Mouse (Mus musculus): ENCODE measurements at regions not wholly inside any gene's neighbourhood (a gene's known extent, or its start where the extent isn't known, plus 50 kb on each side); places are given as distances from the start of the nearest gene placed in this dataset.

- Histone ChIP-seq H3K4me2 (ENCODE audit: low read depth, low read length) (no peak overlapping the region), H3K4me1 (ENCODE audit: control insufficient read depth, insufficient read depth, low read length) (peaks cover 11% of the 10 kb centered on the region), H3K4me3 (replicated peaks; ENCODE audit: low read length) (no peak overlapping the region), H3K9ac (ENCODE audit: low read length) (no peak overlapping the region), H3K36me3 (ENCODE audit: control insufficient read depth, insufficient read depth, low read length) (no peaks in the 10 kb centered on the region), H3K27me3 (ENCODE audit: control insufficient read depth, insufficient read depth, low read length) (no peaks in the 10 kb centered on the region), H3K9me3 (replicated peaks; ENCODE audit: control insufficient read depth, low read length) (no peaks in the 10 kb centered on the region), H3K27ac (ENCODE audit: low read length) (no peak overlapping the region)
- no peak for ATAC-seq (ENCODE audit: insufficient read depth, low FRiP score)
- whole genome bisulfite sequencing = 83% methylated on average over 26 of the region's 26 CpGs
Observed at GRCm38 (mm10) chr9:115387471-115388360, 77.5 kb upstream of the Stt3b start.

- Histone ChIP-seq H3K4me2 (ENCODE audit: low read depth, low read length) (no peak overlapping the region), H3K36me3 (ENCODE audit: control insufficient read depth, insufficient read depth, low read length) (no peaks in the 10 kb centered on the region), H3K4me1 (ENCODE audit: control insufficient read depth, insufficient read depth, low read length) (peaks cover 11% of the 10 kb centered on the region), H3K9me3 (replicated peaks; ENCODE audit: control insufficient read depth, low read length) (no peaks in the 10 kb centered on the region), H3K4me3 (replicated peaks; ENCODE audit: low read length) (no peak overlapping the region), H3K27ac (ENCODE audit: low read length) (no peak overlapping the region), H3K27me3 (ENCODE audit: control insufficient read depth, insufficient read depth, low read length) (no peaks in the 10 kb centered on the region), H3K9ac (ENCODE audit: low read length) (no peak overlapping the region)
- no peak for ATAC-seq (ENCODE audit: insufficient read depth, low FRiP score)
- WGBS = 87% methylated on average over 11 of the region's 11 CpGs
Observed at GRCm38 (mm10) chr9:115388361-115388759, 78.1 kb upstream of the Stt3b start.

GRCm38 (mm10) chr9:115389082-115389481 lies 78.9 kb upstream of the Stt3b start:
- Histone ChIP-seq H3K36me3 (ENCODE audit: control insufficient read depth, insufficient read depth, low read length) (no peaks in the 10 kb centered on the region), H3K27me3 (ENCODE audit: control insufficient read depth, insufficient read depth, low read length) (no peaks in the 10 kb centered on the region), H3K4me3 (replicated peaks; ENCODE audit: low read length) (no peak overlapping the region), H3K4me1 (ENCODE audit: control insufficient read depth, insufficient read depth, low read length) (peaks cover 11% of the 10 kb centered on the region), H3K27ac (ENCODE audit: low read length) (no peak overlapping the region), H3K9me3 (replicated peaks; ENCODE audit: control insufficient read depth, low read length) (no peaks in the 10 kb centered on the region), H3K4me2 (ENCODE audit: low read depth, low read length) (no peak overlapping the region), H3K9ac (ENCODE audit: low read length) (no peak overlapping the region)
- 85% methylated on average over 2 of the region's 2 CpGs for WGBS
- no peak for ATAC-seq (ENCODE audit: insufficient read depth, low FRiP score)

- WGBS = 14% methylated on average over 11 of the region's 11 CpGs
- H3K36me3 ChIP-seq (ENCODE audit: control insufficient read depth, insufficient read depth, low read length) = no peaks in the 10 kb centered on the region
- H3K27ac ChIP-seq (ENCODE audit: low read length) = no peak overlapping the region
- H3K9ac ChIP-seq (ENCODE audit: low read length) = peak overlapping the region; percentile 41; the same call in 1 of the 2 replicates
- no peaks in the 10 kb centered on the region for H3K9me3 ChIP-seq (replicated peaks; ENCODE audit: control insufficient read depth, low read length)
- ATAC-seq (ENCODE audit: insufficient read depth, low FRiP score) = peak; percentile 84; the same call in 1 of the 2 replicates
- H3K27me3 ChIP-seq (ENCODE audit: control insufficient read depth, insufficient read depth, low read length) = no peaks in the 10 kb centered on the region
- H3K4me1 ChIP-seq (ENCODE audit: control insufficient read depth, insufficient read depth, low read length) = peaks cover 11% of the 10 kb centered on the region
- 0 out of 2 replicates have a peak overlapping the region, but pooled peaks have one; percentile 4 for H3K4me3 ChIP-seq (replicated peaks; ENCODE audit: low read length)
- peak overlapping the region; percentile 36 for H3K4me2 ChIP-seq (ENCODE audit: low read depth, low read length)
Observed at GRCm38 (mm10) chr9:115390880-115391281, 80.7 kb upstream of the Stt3b start.

- Histone ChIP-seq H3K27me3 (ENCODE audit: control insufficient read depth, insufficient read depth, low read length) (no peaks in the 10 kb centered on the region), H3K4me2 (ENCODE audit: low read depth, low read length) (no peak overlapping the region), H3K9ac (ENCODE audit: low read length) (no peak overlapping the region), H3K27ac (ENCODE audit: low read length) (no peak overlapping the region), H3K4me1 (ENCODE audit: control insufficient read depth, insufficient read depth, low read length) (peaks cover 11% of the 10 kb centered on the region), H3K4me3 (replicated peaks; ENCODE audit: low read length) (no peak overlapping the region), H3K9me3 (replicated peaks; ENCODE audit: control insufficient read depth, low read length) (peaks cover 6% of the 10 kb centered on the region; the same call in 1 of the 2 replicates), H3K36me3 (ENCODE audit: control insufficient read depth, insufficient read depth, low read length) (no peaks in the 10 kb centered on the region)
- no peak for ATAC-seq (ENCODE audit: insufficient read depth, low FRiP score)
- 90% methylated on average over 8 of the region's 8 CpGs for WGBS
Observed at GRCm38 (mm10) chr9:115395511-115395910, 85.3 kb upstream of the Stt3b start.

GRCm38 (mm10) chr9:115400461-115400860 lies 90.2 kb upstream of the Stt3b start:
- no peak overlapping the region for H3K9ac ChIP-seq (ENCODE audit: low read length)
- H3K4me3 ChIP-seq (replicated peaks; ENCODE audit: low read length) = no peak overlapping the region
- peaks cover 6% of the 10 kb centered on the region; the same call in 1 of the 2 replicates for H3K9me3 ChIP-seq (replicated peaks; ENCODE audit: control insufficient read depth, low read length)
- no peaks in the 10 kb centered on the region for H3K27me3 ChIP-seq (ENCODE audit: control insufficient read depth, insufficient read depth, low read length)
- H3K4me2 ChIP-seq (ENCODE audit: low read depth, low read length) = no peak overlapping the region
- H3K36me3 ChIP-seq (ENCODE audit: control insufficient read depth, insufficient read depth, low read length) = no peaks in the 10 kb centered on the region
- no peak for ATAC-seq (ENCODE audit: insufficient read depth, low FRiP score)
- H3K4me1 ChIP-seq (ENCODE audit: control insufficient read depth, insufficient read depth, low read length) = 0 out of 2 replicates have a peak, but pooled peaks cover 4% of the 10 kb centered on the region
- 86% methylated on average over 6 of the region's 6 CpGs for WGBS
- H3K27ac ChIP-seq (ENCODE audit: low read length) = no peak overlapping the region

GRCm38 (mm10) chr9:115401405-115402151 lies 91.4 kb upstream of the Stt3b start:
- no peak overlapping the region for H3K4me3 ChIP-seq (replicated peaks; ENCODE audit: low read length)
- H3K4me2 ChIP-seq (ENCODE audit: low read depth, low read length) = no peak overlapping the region
- no peak overlapping the region for H3K9ac ChIP-seq (ENCODE audit: low read length)
- no peak overlapping the region for H3K27ac ChIP-seq (ENCODE audit: low read length)
- peak; percentile 50; the same call in 1 of the 2 replicates for ATAC-seq (ENCODE audit: insufficient read depth, low FRiP score)
- no peaks in the 10 kb centered on the region for H3K36me3 ChIP-seq (ENCODE audit: control insufficient read depth, insufficient read depth, low read length)
- H3K9me3 ChIP-seq (replicated peaks; ENCODE audit: control insufficient read depth, low read length) = peaks cover 6% of the 10 kb centered on the region; the same call in 1 of the 2 replicates
- H3K27me3 ChIP-seq (ENCODE audit: control insufficient read depth, insufficient read depth, low read length) = no peaks in the 10 kb centered on the region
- H3K4me1 ChIP-seq (ENCODE audit: control insufficient read depth, insufficient read depth, low read length) = 0 out of 2 replicates have a peak, but pooled peaks cover 4% of the 10 kb centered on the region
- WGBS = 66% methylated on average over 13 of the region's 13 CpGs

GRCm38 (mm10) chr9:115402661-115403060 lies 92.4 kb upstream of the Stt3b start:
- 74% methylated on average over 6 of the region's 6 CpGs for WGBS
- H3K27me3 ChIP-seq (ENCODE audit: control insufficient read depth, insufficient read depth, low read length) = no peaks in the 10 kb centered on the region
- no peak for ATAC-seq (ENCODE audit: insufficient read depth, low FRiP score)

More at GRCm38 (mm10) chr9:115402661-115403060, 92.4 kb upstream of the Stt3b start:
- H3K9me3 ChIP-seq (replicated peaks; ENCODE audit: control insufficient read depth, low read length) = peaks cover 6% of the 10 kb centered on the region; the same call in 1 of the 2 replicates
- H3K9ac ChIP-seq (ENCODE audit: low read length) = no peak overlapping the region
- no peaks in the 10 kb centered on the region for H3K36me3 ChIP-seq (ENCODE audit: control insufficient read depth, insufficient read depth, low read length)
- no peak overlapping the region for H3K4me3 ChIP-seq (replicated peaks; ENCODE audit: low read length)
- no peak overlapping the region for H3K4me2 ChIP-seq (ENCODE audit: low read depth, low read length)
- H3K4me1 ChIP-seq (ENCODE audit: control insufficient read depth, insufficient read depth, low read length) = 0 out of 2 replicates have a peak, but pooled peaks cover 4% of the 10 kb centered on the region
- no peak overlapping the region for H3K27ac ChIP-seq (ENCODE audit: low read length)
